Mouse (Mus musculus): ENCODE measurements around the gene Bmp5. TPM values are rescaled to one million over a fixed set of nuclear protein-coding genes. Genes with fewer than 3 reads are reported as not detected.

Gene Bmp5
- total RNA-seq, 2 experiments from 2014 or later, result 1.9 TPM

DNA sequence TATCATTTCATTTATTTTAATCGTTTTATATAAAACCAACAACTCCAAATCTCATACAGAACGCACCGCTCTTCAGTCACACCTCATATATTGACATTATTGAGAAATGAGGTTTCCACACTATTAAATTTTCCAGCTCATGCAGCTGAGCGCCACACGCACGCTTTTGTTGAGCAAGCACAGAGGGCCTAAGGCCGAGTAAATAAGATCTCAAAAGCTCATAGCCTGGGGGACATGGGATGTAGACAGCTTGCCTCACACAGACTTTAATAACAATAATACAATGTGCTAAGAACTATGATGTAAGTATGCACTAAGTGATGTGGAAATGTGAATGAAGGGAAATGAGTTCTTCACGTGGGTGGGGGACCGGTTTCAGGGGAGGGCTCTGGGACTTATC lies 57.3 kb downstream of the Bmp5 start:
- no peak for DNase-seq (ENCODE audit: low spot score in 2 of 2)
- intact Hi-C loops (cut with DNase I), result no loop called here

DNA sequence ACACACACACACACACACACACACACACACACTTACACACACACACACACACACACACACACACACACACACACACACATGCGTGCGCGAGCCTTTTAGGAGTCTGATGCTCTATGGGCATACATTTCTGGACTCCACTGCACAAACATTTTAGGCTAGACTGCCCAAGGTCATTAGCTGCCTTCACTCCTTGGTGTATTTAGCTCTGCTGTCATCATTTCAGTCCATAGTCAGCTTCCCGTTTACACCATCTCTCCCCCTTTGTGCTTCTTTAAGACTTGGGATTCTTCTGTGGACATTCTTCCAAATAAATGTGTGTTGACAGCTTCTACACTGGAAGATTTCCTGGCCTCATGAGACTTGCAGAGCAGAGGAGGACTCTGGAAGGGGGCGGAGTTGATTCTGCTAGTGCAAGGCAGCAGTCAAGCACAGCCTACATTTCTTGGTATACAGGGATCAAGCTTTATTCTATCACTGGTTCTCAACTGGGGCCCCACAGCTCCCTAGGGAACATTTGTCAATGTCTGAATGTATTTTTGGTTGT lies 58.1 kb downstream of the Bmp5 start:
- no peak for DNase-seq (ENCODE audit: low spot score in 2 of 2)
- intact Hi-C loops (cut with DNase I), result no loop called here

DNA sequence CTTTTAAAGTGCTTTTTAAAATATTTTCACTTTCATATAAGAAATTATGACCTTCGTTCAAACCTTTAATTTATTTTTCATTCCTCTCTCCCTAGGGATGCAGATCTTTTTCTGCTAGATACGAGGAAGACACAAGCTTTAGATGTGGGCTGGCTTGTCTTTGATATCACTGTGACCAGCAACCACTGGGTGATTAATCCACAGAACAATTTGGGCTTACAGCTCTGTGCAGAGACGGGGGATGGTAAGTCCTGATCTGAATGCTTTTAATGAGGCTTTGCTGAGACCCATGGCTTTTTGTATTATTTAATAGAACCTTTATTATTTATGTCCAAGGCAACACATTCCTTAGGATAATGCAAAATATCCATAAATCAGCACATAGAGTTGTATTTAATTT lies 64.3 kb downstream of the Bmp5 start:
- no peak for DNase-seq (ENCODE audit: low spot score in 2 of 2)
- intact Hi-C loops (cut with DNase I), result no loop called here

DNA sequence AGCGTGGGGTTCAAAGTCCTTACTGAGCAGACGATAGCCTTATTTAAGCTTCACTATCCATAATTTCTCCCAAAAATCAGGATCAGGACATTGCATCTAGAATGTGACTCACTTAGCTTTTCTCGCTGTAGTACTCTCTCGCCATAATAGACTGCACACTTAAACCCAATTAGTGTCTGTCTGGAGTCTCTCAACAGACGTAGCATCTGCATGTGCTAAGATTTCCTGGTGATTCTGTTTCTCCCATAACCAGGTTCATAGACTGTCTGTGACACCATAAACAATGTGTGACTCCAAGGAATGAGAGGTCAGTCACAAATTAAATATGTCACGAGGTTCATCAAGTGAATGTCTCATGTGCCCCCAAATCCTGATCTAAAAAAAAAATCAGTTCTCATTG lies 65.7 kb downstream of the Bmp5 start:
- intact Hi-C loops (cut with DNase I), result no loop called here

DNA sequence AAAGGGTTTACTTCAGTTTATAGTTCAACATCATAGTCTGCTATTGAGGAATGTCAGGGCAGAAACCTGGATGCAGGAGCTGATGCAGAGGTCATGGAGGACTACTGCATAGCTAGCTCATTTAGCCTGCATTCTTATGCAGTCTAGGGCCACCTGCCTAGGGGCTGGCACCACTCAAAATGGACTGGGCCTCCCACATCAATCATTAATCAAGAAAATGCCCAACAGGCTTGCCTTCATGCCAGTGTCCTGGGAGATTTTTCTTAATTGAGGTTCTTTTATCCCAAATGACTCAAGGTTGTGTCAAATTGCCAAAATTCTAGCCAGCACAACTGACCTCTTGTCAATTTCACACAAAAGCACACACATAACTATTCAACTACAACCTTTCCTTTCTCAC lies 70.8 kb downstream of the Bmp5 start:
- intact Hi-C loops (cut with DNase I), result no loop called here
- no peak for DNase-seq (ENCODE audit: low spot score in 2 of 2)

More for the DNA sequence above, 65.7 kb downstream of the Bmp5 start:
- DNase-seq (ENCODE audit: low spot score in 2 of 2), result no peak

GRCm38 (mm10) chr9:75850670-75851228 lies 75.6 kb downstream of the Bmp5 start:
- intact Hi-C loops (cut with DNase I), result no loop called here
- no peak for DNase-seq (ENCODE audit: low spot score in 2 of 2)

DNA sequence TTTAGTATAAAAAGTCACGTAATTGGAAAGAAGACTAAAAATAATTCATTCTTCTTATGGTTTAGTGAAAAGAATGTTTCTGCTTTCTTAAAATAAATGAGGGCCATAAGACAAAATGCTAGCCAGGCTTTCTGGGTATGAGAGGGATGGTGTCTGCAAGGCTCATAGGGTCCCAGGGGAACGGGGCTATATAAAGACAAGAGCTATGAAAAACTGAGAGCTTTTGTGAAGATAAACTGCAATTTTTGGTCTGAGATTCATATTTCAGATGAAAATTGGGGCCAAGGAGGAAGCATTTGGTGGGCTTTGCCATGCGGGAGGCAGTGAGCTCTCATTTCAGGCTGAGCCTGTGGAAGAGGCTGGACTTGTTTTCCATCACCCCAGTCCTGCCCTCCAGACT lies 83.0 kb downstream of the Bmp5 start:
- intact Hi-C loops (cut with DNase I), result no loop called here
- no peak for DNase-seq (ENCODE audit: low spot score in 2 of 2)

DNA sequence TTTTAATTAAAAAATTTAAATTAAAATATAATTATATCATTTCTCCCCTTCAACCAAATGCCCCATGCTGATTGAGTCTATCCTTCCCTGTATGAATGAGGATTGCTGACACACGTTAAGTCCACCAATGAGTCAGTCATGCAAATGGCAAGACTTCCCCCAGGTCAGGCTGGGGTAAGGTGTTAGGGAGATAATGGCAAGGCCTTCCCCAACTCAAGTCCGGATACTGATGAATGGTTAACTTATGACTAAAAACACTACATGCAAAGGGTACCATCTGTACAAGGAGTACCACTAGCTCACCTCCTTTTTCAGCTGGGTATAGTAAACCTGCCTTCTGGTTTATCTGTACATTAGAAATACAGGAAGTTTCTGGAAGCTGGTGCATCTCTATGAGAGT lies 83.8 kb downstream of the Bmp5 start:
- intact Hi-C loops (cut with DNase I), result no loop called here
- no peak for DNase-seq (ENCODE audit: low spot score in 2 of 2)

DNA sequence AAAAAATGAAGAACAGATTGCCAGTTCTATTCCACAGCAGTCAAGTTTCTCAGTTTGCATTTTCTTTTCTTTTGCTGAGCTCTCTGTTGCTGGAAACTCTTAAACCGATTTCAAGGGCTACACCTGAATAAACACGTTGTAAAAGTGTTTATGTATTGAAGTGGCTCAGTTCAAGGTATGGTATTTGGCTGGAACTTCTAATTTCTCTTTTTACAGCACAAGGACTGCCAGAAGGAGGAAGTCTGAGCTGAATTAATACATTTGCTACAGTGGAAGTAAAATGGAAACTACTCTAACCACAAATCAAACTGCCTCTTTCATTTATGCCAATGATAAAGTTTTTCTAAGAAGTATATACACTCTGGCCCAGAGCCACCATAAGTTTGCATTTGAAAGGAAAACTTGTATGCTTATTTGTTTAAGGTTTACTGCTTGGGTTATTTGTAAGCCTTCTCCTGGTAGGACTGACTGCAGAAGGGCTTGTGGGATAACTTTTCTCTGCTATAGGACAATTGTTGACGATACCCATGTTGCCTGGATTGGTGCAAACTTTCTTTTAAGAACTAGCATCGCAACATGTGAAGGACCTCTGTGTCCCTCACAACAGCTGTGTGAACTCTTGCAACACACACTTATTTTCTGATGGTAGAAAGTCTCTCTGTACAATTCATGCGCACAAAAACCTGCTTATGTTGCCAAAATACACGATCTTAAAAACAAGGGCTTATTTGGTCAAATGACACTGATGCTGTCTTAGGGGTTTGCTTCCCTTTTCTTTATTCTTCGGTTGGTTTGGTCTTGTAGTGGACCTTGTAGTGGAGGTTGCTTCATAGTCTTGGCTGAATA lies 95.4 kb downstream of the Bmp5 start:
- intact Hi-C loops (cut with DNase I), result no loop called here
- DNase-seq (ENCODE audit: low spot score in 2 of 2), result no peak

GRCm38 (mm10) chr9:75876333-75876732 lies 101.2 kb downstream of the Bmp5 start:
- intact Hi-C loops (cut with DNase I), result no loop called here
- no peak for DNase-seq (ENCODE audit: low spot score in 2 of 2)

DNA sequence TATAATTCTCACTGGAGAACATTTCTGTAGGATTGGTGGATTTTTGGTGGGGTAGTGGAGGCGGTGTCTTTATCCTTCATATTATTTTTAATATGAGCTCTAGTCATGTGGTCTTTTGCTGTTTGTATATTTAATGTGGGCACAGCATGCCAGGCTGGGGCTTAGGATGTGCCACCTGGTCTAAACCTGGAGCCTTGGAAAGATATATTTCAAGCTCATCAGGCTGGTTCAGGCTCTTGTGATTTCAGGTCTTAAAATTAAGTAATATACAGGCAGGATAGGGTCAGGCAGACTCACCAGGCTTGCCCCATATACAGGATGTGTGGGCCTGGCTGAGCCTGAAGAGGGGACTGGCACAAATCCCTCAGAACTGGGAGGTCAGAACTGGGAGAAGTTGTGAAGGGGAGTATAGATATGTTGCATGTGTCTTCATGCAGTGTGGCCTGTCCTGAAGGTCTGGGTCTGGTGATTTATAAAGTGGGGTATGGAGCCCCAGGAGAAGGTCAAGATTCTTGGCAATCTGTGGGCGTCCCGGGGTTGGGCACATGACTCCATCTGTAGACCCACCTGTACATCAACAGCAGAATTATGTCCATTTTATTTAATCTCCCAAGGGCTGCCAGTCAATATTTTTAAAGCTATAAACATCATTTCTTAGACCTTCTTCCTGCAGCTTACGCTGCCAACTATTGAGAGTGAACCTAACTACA lies 108.5 kb downstream of the Bmp5 start:
- intact Hi-C loops (cut with DNase I), result no loop called here
- DNase-seq (ENCODE audit: low spot score in 2 of 2), result no peak

GRCm38 (mm10) chr9:75886801-75887544 lies 111.8 kb downstream of the Bmp5 start:
- intact Hi-C loops (cut with DNase I), result no loop called here

GRCm38 (mm10) chr9:75896918-75897317 lies 121.8 kb downstream of the Bmp5 start:
- intact Hi-C loops (cut with DNase I), result no loop called here
- DNase-seq (ENCODE audit: low spot score in 2 of 2), result no peak

More at GRCm38 (mm10) chr9:75886801-75887544, 111.8 kb downstream of the Bmp5 start:
- no peak for DNase-seq (ENCODE audit: low spot score in 2 of 2)

GRCm38 (mm10) chr9:75898022-75898421 lies 122.9 kb downstream of the Bmp5 start:
- no peak for DNase-seq (ENCODE audit: low spot score in 2 of 2)
- intact Hi-C loops (cut with DNase I), result no loop called here

DNA sequence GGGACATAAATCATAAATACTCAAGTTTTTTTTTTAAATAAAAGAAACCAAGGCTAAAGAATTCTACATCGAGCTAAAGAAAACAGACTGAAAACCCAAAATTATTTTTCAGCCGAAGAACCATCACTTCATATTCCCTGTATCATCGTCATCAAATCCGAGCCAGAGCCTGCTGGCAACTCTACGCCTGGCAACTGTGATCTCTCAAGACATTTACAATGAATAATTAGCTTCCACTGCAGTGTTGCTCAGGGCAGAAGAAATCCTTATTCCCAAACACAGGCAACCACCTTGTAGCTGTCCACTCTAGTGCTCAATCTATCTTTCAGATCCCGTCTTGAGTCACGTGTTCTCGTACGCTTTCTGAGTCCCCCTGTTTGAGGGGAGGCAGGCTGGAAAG lies 126.1 kb downstream of the Bmp5 start:
- intact Hi-C loops (cut with DNase I), result no loop called here
- no peak for DNase-seq (ENCODE audit: low spot score in 2 of 2)

- DNase-seq (ENCODE audit: low spot score in 2 of 2), result peak in 1 of 2 experiments; percentile 5
- intact Hi-C loops (cut with DNase I), result no loop called here
These were observed 130.3 kb downstream of the Bmp5 start for GRCm38 (mm10) chr9:75905497-75905896.

DNA sequence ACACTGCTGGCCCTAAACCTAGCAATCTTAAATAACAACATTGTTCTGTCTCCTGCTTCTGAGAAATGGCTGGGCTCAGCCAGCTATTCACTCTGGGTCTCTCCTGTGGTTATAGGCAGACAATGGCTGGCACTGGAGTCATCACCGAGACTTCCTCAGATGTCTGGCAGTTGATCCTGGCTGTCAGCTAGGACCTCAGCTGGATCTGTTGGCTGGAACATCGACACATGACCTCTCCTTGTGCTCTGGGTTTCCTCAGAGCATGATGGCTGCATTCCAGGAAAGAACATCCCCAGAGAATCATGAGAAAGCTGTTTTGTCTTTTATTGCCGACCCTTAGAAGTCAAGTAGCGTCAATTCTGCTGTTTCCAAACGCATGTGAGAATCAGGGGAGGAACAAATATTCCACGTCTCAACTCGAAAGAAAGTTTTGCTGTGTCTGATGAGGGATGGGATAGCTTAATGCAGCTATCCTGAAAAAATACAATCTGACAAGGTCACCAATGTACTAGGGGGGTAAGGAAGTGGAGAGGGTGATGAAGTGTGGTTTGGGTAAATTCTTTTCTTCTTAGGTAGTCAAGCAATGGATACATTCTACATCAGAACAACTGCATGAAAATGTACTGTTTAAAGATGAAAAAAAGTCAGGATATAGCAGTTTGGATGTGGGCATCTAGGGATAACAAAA lies 135.1 kb downstream of the Bmp5 start:
- DNase-seq (ENCODE audit: low spot score in 2 of 2), result peak in 1 of 2 experiments; percentile 8

DNA sequence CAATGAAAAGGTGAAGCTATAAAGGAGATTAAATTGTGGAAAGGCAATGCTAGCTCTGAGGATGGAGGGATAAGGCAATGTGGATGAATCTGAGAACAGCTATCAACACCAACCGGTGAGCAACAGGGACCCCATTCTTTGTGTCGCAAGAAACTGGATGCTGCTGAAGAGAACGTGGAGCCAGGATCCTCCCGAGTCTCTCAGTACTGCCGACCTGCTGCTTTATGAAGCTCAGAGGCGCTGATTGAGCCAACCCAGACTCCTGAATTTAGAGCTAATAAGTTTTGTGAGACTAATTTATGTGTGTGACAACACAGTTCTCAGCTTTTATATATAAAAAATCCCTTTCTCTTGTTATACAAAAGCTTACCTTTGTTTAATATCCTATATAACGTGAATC lies 136.4 kb downstream of the Bmp5 start:
- intact Hi-C loops (cut with DNase I), result no loop called here
- no peak for DNase-seq (ENCODE audit: low spot score in 2 of 2)

More for the DNA sequence above, 135.1 kb downstream of the Bmp5 start:
- intact Hi-C loops (cut with DNase I), result no loop called here

DNA sequence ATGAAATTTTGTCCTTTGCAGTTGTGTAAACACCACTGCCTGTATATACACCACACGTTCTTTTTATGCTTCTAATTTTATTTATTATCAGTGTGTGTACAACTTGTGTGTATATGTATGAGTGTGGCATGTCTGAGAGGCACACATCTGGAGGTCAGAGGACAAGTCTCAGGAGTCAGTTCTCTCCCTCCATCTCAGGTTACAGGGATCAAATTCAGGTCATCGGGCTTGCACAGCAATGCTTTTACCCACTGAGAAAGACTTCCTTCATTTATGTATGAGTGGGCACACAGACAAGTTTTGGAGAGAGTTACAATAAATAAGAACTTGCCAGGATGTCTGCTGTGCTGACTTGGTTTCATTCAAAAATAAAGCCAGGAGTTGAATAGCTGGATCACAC lies 140.9 kb downstream of the Bmp5 start:
- intact Hi-C loops (cut with DNase I), result no loop called here
- DNase-seq (ENCODE audit: low spot score in 2 of 2), result no peak
